Mouse (Mus musculus): ENCODE measurements around the gene Gria4.
"Not testable (repeated sequence)": the region's sequence is repeated elsewhere in the genome, so short reads cannot be mapped to it uniquely, and the experiment has no call there.

The Gria4 gene

GRCm38 (mm10) chr9:4573596-4573995, 222.4 kb downstream of the Gria4 start:
- DNase-seq (ENCODE audit: low spot score in 2 of 2), result no peak

DNA sequence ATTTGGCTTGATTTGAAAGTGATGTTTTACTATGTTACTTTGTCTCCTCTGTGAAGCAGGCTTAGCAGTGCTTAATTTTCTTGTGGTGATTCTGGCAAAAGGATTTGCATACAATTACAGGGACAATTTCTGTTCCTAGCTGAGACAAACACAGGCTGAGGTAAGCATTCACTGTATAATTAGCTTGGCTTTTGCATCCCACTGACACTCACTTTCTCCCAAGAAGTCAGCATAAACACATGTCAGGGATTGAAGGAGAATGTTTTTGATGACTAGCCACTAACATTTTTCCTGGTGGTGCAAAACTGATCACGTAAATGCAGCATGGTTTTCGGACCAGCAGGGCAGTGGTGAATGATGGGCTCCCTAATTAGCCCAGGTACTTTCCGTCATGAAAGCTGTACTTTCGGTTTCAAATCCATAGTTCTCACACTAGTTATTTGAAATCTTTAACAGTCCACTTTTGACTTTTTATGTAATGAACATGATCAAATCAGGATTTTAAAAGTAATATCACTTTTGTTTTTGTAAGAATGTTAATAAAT, 240.5 kb downstream of the Gria4 start:
- DNase-seq (ENCODE audit: low spot score in 2 of 2), result no peak

DNA sequence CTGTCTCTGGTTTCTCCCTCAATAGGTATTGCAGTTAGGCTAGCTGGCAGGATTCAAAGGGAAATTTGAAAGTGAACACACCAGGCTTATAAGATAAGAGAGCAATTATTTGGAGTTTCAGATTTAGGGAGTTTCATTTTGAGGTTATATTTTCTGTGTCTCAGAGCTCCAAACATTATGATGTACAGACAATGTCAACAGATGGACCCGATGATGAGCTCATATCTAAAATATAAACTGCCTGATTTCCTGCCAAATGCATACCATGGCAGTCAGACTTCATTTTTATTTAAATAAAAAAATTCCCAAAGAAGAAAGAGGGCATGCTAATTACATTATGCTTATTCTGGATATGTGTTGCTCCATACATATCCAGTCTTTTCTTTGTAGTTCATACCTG, 256.8 kb downstream of the Gria4 start:
- no peak for DNase-seq (ENCODE audit: low spot score in 2 of 2)

GRCm38 (mm10) chr9:4536514-4537150, 259.4 kb downstream of the Gria4 start:
- no peak for DNase-seq (ENCODE audit: low spot score in 2 of 2)

DNA sequence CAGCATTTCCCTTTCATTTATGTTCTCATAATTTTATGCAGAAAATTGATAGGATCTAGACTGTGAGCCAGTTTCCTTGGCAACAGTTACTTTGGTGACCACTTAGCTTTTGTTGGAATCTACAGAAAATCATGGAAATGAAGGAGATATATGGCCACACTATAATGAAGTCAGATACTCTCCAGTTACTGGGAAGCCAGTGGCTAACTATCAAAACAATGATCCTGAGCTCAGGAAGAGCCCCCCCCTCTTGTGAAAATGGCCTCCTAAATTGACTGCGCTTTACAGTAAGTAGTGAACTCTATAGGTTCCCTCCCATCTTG, 281.5 kb downstream of the Gria4 start:
- no peak for DNase-seq (ENCODE audit: low spot score in 2 of 2)

DNA sequence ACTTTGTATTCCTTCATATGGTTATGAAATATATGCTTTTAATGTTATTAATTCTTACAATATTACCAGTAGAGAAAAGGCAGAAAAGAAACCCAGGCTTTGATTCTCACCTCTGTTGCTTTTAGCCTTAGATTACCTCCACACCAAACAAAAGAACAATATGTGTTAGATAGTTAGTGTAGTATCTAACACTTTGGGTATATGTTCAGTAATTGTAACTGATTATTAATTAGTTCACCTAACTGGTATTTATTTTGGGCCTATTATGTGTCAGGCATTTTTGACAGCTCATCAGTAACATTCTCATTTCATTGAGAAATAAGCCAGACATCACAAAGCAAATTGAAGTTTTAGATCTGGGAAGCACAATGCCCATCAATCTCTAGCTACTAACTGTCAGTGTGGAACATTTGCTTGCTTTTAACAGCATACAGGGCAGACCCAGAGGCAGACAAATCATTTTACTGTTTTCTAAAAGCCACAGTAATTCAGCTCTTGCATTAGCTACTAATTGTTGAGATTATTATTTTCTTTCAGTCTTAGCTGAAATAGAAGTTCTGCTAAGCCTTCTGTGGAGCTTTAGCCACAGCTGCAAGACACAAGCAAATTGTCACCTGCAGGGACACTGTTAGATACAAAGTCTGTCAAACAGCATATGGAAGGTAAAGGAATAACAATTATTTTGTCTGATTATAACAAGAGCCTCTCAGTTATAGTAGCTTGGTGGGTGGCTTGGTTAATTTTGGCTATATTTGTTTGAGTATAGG, 282.1 kb downstream of the Gria4 start:
- no peak for DNase-seq (ENCODE audit: low spot score in 2 of 2)

- no peak for DNase-seq (ENCODE audit: low spot score in 2 of 2)
These were observed 289.9 kb downstream of the Gria4 start for GRCm38 (mm10) chr9:4506086-4506485.

DNA sequence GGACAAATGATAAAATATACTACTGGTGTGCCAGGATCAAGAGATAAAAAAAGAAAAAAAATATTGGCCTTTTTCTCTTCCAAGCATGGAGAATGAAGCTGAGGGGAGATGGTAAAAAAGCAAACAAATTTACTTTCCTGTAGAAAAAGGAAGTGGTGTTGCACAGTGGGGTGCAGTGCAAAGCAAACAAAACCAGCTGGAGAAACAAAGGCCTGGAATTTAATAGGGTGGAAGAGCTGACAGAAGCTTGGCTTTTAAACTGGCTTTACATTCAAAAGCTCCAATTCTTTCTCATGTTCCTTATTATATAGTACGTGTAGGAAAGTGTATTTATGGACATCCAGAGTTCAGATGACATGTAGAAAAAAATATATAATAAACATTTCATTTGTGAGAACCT, 290.9 kb downstream of the Gria4 start:
- no peak for DNase-seq (ENCODE audit: low spot score in 2 of 2)

- no peak for DNase-seq (ENCODE audit: low spot score in 2 of 2)
These were observed 309.6 kb downstream of the Gria4 start for GRCm38 (mm10) chr9:4486428-4486827.

DNA sequence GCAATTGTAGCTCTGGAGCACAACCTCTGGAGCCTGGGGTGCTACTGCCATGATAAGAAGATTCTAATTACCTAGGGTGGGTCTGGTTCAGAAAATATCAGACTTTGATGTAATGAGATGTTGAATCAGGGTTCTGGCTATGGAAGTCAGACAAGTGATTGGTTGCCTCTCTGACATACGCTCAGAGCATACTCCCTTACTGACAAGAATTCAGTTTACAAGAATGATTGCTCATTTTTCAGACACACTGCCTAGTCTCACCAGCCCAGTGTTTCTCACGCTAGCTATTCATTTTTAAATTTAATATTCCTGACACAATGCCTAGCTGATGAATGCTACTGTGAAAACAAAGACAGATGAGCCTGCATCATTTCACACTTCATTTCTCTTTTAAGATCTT, 311.5 kb downstream of the Gria4 start:
- no peak for DNase-seq (ENCODE audit: low spot score in 2 of 2)

GRCm38 (mm10) chr9:4470791-4471190, 325.2 kb downstream of the Gria4 start:
- no peak for DNase-seq (ENCODE audit: low spot score in 2 of 2)

GRCm38 (mm10) chr9:4459456-4460070, 336.5 kb downstream of the Gria4 start:
- DNase-seq (ENCODE audit: low spot score in 2 of 2), result no peak

GRCm38 (mm10) chr9:4458193-4458592, 337.8 kb downstream of the Gria4 start:
- DNase-seq (ENCODE audit: low spot score in 2 of 2), result no peak

- DNase-seq (ENCODE audit: low spot score in 2 of 2), result no peak
These were observed 338.4 kb downstream of the Gria4 start for GRCm38 (mm10) chr9:4457644-4458043.

- no peak for DNase-seq (ENCODE audit: low spot score in 2 of 2)
These were observed 353.1 kb downstream of the Gria4 start for GRCm38 (mm10) chr9:4442908-4443307.

DNA sequence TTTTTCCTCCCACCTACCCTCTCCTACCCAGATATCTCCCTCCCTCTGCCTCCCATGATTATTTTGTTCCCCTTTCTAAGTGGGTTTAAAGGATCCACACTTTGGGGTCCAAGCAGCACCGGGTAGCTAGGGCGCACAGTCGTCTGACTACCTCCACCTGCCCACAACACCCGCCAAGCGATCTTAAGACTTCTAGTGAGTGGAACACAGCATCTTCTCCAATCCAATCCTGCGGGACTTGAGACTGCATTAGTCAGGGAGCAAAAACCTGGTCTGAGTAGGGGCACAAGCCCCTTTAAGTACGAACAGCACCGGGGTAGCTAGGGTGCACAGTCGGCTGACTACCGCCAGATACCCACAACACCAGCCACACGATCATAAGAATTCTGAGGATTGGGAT, 395.2 kb downstream of the Gria4 start:
- not testable (repeated sequence) for DNase-seq (ENCODE audit: low spot score in 2 of 2)

GRCm38 (mm10) chr9:4376640-4377120, 419.4 kb downstream of the Gria4 start:
- DNase-seq (ENCODE audit: low spot score in 2 of 2), result no peak

- peak; percentile 97 to 99 for DNase-seq (ENCODE audit: low spot score in 2 of 2)
These were observed 420.0 kb downstream of the Gria4 start, which contains the start of gene Msantd4 for GRCm38 (mm10) chr9:4375828-4376639. Gene Msantd4 (plus strand): TSS chr9:4376562.

All from frontal cortex, postnatal 14 days (tissue).